Mouse (Mus musculus) cortical plate, adult 2 months (tissue): ENCODE results near the gene Ralgapa2. TPM values are rescaled to one million over a fixed set of nuclear protein-coding genes. Genes with fewer than 3 reads are reported as not detected.

Source experiments
- H3K27ac ChIP-seq: fragments of 200-500 bp; 2 replicates; pipeline ENCODE4 v1.5.1; 2012; ENCODE audit warnings: low read length, control low read depth, inconsistent platforms; ENCODE audit not compliant: insufficient read depth
- H3K4me1 ChIP-seq: fragments of 200-500 bp; 2 replicates; pipeline ENCODE4 v1.6.1; 2011; ENCODE audit warnings: low read length; ENCODE audit not compliant: control insufficient read depth, insufficient read depth
- H3K4me3 ChIP-seq: fragments of 200-500 bp; 2 replicates; pipeline ENCODE4 v1.5.1; 2011; ENCODE audit warnings: mild to moderate bottlenecking, low read length, control low read depth; ENCODE audit not compliant: insufficient read depth
- CTCF ChIP-seq: fragments of 200-500 bp; IDR thresholded peaks from 2 replicates; pipeline ENCODE4 v1.5.1; 2011; ENCODE audit warnings: mild to moderate bottlenecking, control low read depth, low read length; ENCODE audit not compliant: insufficient read depth; ENCODE audit errors: extremely low read depth
- POLR2A ChIP-seq: fragments of 200-500 bp; IDR thresholded peaks from 2 replicates; pipeline ENCODE4 v1.6.1; 2011; ENCODE audit warnings: mild to moderate bottlenecking, low read length, control low read depth; ENCODE audit not compliant: insufficient read depth; ENCODE audit errors: extremely low read depth
- polyA plus RNA-seq: library from polyadenylated mRNA; depleted of rRNA; stranded (reverse); fragments of >200 nt; gene quantifications from 2 replicates; pipeline ENCODE4 v1.2.3, GENCODE M21; 2012

Gene Ralgapa2
- polyA plus RNA-seq, 1 experiment = 9.9 TPM

- no peak for TF ChIP-seq POLR2A
Observed at GRCm38 (mm10) chr2:146502578-146503311, 9.4 kb downstream of the Ralgapa2 start.

GRCm38 (mm10) chr2:146500067-146500466 lies 12.1 kb downstream of the Ralgapa2 start:
- Histone ChIP-seq H3K27ac (no peak overlapping the region), H3K4me3 (no peak overlapping the region), H3K4me1 (peaks cover 3% of the 10 kb centered on the region; the same call in 1 of the 2 replicates)
- TF ChIP-seq CTCF (no peak), POLR2A (no peak)

More at GRCm38 (mm10) chr2:146502578-146503311, 9.4 kb downstream of the Ralgapa2 start:
- Histone ChIP-seq H3K4me3 (no peak overlapping the region), H3K27ac (no peak overlapping the region), H3K4me1 (peaks cover 3% of the 10 kb centered on the region; the same call in 1 of the 2 replicates)

GRCm38 (mm10) chr2:146499111-146499510 lies 13.0 kb downstream of the Ralgapa2 start:
- Histone ChIP-seq H3K4me1 (peaks cover 3% of the 10 kb centered on the region; the same call in 1 of the 2 replicates), H3K4me3 (no peak overlapping the region), H3K27ac (no peak overlapping the region)
- no peak for TF ChIP-seq POLR2A
- TF ChIP-seq CTCF = no peak

GRCm38 (mm10) chr2:146498298-146498697 lies 13.8 kb downstream of the Ralgapa2 start:
- peaks cover 3% of the 10 kb centered on the region; the same call in 1 of the 2 replicates for H3K4me1 ChIP-seq
- no peak overlapping the region for H3K4me3 ChIP-seq
- H3K27ac ChIP-seq = no peak overlapping the region
- TF ChIP-seq POLR2A = no peak
- no peak for TF ChIP-seq CTCF

GRCm38 (mm10) chr2:146496995-146497394 lies 15.1 kb downstream of the Ralgapa2 start:
- no peak overlapping the region for H3K4me3 ChIP-seq
- TF ChIP-seq CTCF (no peak), POLR2A (no peak)
- no peak overlapping the region for H3K27ac ChIP-seq
- H3K4me1 ChIP-seq = no peaks in the 10 kb centered on the region

- Histone ChIP-seq H3K27ac (no peak overlapping the region), H3K4me1 (no peaks in the 10 kb centered on the region)
Observed at GRCm38 (mm10) chr2:146495781-146496180, 16.4 kb downstream of the Ralgapa2 start.

GRCm38 (mm10) chr2:146493354-146493946 lies 18.7 kb downstream of the Ralgapa2 start:
- no peak overlapping the region for H3K27ac ChIP-seq
- H3K4me3 ChIP-seq = no peak overlapping the region
- H3K4me1 ChIP-seq = no peaks in the 10 kb centered on the region
- TF ChIP-seq POLR2A (no peak), CTCF (no peak)

More at GRCm38 (mm10) chr2:146495781-146496180, 16.4 kb downstream of the Ralgapa2 start:
- no peak overlapping the region for H3K4me3 ChIP-seq
- TF ChIP-seq CTCF (no peak), POLR2A (no peak)

GRCm38 (mm10) chr2:146491830-146492610 lies 20.1 kb downstream of the Ralgapa2 start:
- Histone ChIP-seq H3K4me1 (no peaks in the 10 kb centered on the region), H3K4me3 (no peak overlapping the region), H3K27ac (no peak overlapping the region)
- no peak for TF ChIP-seq POLR2A
- TF ChIP-seq CTCF = no peak

- H3K27ac ChIP-seq = no peak overlapping the region
- TF ChIP-seq POLR2A (no peak), CTCF (no peak)
- no peaks in the 10 kb centered on the region for H3K4me1 ChIP-seq
- no peak overlapping the region for H3K4me3 ChIP-seq
Observed at GRCm38 (mm10) chr2:146490926-146491325, 21.2 kb downstream of the Ralgapa2 start.
